Mouse (Mus musculus): ENCODE results near the gene Csdc2.
A peak's percentile ranks its signal among the peaks of the same experiment; 100 is the strongest.
"Not testable (repeated sequence)": the region's sequence is repeated elsewhere in the genome, so short reads cannot be mapped to it uniquely, and the experiment has no call there.

Gene Csdc2

DNA sequence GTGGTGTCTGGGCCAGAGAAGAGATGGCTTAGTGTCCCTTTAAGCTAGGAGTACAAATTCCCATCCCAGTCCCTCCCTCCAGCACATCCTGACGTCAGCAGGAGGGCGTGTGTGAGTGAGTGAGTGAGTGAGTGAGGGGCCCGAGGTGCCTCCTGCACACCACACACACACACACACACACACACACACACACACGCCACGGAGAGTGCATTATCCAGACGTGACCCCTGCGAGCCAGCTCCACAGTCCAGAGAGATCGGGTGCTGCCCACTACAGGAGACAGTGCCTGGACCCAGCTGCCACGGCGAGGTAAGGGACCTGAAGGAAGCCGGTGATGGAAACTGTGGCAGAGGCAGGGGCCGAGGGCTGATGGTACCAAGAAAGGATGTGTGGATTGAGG, at the start of gene Csdc2:
Gene Csdc2, plus strand, starts transcription at position 81 of the 400 bp plus-strand sequence.
- DNase-seq (ENCODE audit: low spot score) = no peak

- DNase-seq (ENCODE audit: low spot score) = no peak
Measured at GRCm38 (mm10) chr15:81886795-81887550, 49.6 kb upstream of the Csdc2 start.

GRCm38 (mm10) chr15:81889175-81889574, 47.4 kb upstream of the Csdc2 start:
- DNase-seq (ENCODE audit: low spot score) = no peak

DNA sequence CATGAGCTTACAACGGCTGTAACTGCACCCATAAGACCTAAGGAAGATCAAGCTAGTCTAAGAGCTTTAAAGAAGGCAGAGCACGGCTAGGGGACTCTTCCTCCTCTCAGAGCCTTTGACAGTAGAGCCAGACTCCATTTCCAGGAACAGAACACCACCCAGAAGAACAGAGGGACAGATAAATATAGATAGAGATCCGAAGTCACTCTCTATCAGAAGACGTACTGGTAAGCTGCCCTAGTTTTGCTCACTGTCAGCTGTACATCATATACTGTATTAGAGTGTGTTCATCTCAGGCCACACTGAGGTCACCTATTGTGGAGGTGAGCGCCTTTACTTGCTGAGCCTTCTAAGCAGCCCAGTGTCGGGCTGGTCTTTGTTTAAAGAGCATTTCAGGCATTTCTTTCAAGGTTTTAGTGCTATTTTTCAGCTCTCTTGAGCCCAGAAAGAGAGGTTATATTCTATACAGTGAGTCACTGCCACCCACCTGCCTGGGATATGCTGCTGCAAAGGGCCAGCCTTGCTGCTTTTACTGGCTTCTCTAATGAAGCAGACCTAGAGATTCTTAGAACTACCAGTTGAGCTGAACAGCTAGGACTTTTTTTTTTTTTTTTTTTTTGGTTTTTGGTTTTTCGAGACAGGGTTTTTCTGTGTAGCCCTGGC, 45.3 kb upstream of the Csdc2 start:
- DNase-seq (ENCODE audit: low spot score) = no peak

DNA sequence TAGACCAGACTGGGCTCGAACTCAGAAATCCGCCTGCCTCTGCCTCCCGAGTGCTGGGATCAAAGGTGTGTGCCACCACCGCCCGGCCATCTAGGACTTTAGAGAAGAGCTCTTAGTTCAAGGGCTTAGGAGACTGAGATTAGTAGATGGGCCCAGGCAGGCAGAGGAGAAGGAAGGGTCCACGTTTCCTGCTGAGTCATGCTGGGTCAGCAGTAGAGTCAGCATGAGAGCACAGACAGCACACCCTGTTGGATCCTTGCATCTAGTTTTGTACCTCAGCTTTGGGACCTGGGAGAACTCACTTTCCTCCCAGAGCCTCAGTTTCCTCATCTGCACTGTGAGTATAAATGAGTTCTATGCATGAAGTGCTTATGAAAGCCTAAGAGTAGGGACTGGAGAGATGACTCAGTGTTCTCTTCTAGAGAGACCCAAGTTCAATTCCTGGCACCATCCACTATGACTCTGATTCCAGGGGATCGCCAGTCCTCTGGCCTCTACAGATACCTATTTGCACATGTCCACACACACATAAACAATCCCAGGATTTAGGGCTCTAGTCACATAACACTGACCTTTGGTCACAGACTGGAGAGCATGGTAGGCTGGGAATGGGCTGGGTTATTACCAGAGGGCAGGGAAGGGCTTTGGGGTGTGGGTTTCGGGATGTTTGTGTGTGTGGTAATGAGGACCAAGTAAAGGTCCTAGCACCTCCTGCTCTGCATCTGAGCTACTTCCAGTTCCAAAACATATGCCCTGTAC, 44.6 kb upstream of the Csdc2 start:
- no peak for DNase-seq (ENCODE audit: low spot score)

- DNase-seq (ENCODE audit: low spot score) = no peak
Measured at GRCm38 (mm10) chr15:81894002-81894401, 42.6 kb upstream of the Csdc2 start.

GRCm38 (mm10) chr15:81896407-81896806, 40.2 kb upstream of the Csdc2 start:
- no peak for DNase-seq (ENCODE audit: low spot score)

GRCm38 (mm10) chr15:81897607-81898285, 38.8 kb upstream of the Csdc2 start:
- no peak for DNase-seq (ENCODE audit: low spot score)

- no peak for DNase-seq (ENCODE audit: low spot score)
Measured at GRCm38 (mm10) chr15:81898751-81899150, 37.8 kb upstream of the Csdc2 start.

- DNase-seq (ENCODE audit: low spot score) = peak; percentile 71
Measured at GRCm38 (mm10) chr15:81904939-81905338, 31.6 kb upstream of the Csdc2 start.

DNA sequence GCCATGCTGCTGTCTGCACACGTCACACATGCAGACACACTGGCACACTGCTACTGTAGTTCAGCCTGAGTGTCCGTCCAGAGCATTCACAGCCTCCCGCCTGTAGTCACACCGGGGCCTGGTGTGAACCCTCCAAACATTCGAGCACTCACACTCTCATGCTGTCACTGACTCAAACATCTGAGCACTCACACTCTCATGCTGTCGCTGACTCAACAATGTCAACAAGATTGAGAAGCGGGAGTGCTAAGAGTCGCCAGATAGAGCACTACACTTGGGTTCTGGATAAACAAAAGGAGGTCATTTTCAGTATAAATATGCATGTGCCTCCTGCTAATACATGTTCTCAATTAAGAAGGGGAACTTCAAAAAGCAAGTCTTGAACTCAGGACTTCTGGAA, 28.6 kb upstream of the Csdc2 start:
- no peak for DNase-seq (ENCODE audit: low spot score)

DNA sequence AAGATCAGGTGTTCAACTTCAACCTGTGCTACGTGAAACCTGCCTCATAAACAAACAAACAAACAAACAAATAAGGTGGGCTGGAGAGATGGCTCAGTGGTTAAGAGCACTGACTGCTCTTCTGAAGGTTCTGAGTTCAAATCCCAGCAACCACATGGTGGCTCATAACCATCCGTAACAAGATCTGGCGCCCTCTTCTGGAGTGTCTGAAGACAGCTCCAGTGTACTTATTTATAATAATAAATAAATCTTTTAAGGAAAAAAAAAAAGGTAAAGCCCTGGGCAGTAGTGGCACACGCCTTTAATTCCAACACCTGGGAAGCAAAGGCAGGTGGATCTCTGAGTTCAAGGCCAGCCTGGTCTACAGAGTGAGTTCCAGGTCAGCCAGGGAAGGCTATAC, 27.8 kb upstream of the Csdc2 start:
- not testable (repeated sequence) for DNase-seq (ENCODE audit: low spot score)

DNA sequence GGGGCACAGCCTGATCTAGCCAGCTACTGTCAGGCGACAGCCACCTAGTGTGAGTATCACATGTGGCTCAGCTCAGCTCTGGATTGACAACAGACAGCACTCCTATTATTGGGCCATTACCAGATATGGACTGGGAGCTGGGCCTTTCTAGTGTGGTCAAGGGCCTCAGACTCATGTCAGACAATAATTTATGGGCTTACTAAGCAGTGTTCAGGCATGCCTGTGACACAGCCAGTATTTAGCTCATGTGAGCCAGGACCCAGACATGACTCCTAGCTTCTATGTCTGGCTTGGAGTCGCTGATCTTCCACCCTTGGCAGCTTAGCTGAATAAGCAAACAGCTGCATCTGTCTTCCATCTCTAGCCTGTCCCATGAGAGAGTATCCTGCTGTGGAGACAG, 24.1 kb upstream of the Csdc2 start:
- DNase-seq (ENCODE audit: low spot score) = no peak

DNA sequence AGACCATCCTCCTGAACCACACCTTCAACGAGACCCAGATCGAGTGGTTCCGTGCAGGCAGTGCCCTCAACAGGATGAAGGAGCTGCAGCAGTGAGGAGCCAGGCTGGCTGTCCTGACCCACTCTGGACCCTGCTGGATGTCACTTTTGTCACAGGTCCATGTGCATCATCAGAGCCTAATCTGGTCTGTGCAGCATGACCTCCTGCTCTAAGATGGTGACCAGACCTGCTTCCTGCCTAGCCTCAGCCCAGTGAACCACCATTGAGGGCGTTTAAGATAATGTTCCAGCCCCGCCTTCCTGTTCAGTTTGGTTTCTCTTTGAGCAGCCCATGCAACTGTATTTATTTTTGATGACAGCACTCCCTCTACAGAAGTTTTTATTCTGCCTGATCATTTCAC, 21.9 kb upstream of the Csdc2 start:
- DNase-seq (ENCODE audit: low spot score) = no peak

DNA sequence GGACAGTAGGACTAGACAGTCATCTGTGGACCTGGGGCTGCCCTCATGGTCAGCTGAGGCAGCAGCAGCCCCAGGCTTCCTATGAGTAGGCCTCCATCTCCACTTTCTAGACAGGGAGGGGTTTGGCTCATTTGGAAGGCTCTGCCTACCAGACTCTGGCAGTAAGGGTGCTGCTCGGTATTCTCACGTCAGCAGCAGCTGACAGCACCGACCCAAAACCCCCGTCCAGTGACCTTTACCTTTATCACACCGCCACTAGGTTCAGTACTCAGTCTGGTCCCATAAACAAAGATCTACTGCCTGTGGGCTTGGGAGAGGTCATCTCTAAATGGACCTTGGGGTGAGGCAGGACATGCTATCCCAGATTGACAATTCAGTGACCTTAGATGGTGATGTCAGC, 20.9 kb upstream of the Csdc2 start:
- no peak for DNase-seq (ENCODE audit: low spot score)

GRCm38 (mm10) chr15:81917201-81917600, 19.4 kb upstream of the Csdc2 start:
- DNase-seq (ENCODE audit: low spot score) = no peak

DNA sequence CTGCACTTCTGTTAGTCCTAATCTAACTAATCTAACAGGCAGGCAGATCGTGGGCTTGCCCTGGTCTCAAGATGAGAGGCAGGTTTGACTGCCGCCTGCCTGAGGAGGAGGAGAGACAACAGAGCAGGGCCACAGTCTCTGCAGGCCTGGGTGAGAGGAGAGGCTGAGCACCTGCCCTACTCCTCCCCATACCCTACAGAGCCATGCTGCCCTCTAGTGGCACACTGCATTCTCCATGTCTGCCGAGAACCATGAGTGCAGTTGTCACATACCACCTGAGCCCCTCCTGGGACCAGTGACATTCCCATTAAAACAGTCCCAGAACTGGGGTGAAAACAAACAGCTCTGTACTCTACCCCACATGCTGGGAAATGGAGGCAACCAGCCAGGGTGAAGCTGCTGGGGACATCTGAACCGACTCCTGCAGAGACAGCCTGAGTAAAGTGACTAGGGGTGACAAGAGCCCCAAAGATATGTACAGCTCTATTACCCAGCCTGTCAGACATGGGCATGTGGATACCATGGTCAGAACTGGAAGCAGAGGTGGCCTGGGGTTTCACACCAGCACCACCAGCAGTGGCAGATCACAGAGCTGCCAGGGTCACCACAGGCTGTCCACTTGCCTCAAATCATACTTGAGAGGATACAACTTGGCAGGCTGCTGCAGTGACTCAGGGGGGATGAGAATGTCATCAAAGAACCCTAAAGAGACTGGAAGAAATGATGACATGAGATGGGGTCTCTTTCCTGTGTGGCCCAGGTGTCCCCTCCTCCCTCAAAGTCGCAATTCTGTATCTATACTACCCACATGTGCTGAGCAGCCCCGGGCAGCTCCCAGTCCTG, 18.7 kb upstream of the Csdc2 start:
- peak; percentile 58 for DNase-seq (ENCODE audit: low spot score)

GRCm38 (mm10) chr15:81919062-81919461, 17.5 kb upstream of the Csdc2 start:
- no peak for DNase-seq (ENCODE audit: low spot score)

DNA sequence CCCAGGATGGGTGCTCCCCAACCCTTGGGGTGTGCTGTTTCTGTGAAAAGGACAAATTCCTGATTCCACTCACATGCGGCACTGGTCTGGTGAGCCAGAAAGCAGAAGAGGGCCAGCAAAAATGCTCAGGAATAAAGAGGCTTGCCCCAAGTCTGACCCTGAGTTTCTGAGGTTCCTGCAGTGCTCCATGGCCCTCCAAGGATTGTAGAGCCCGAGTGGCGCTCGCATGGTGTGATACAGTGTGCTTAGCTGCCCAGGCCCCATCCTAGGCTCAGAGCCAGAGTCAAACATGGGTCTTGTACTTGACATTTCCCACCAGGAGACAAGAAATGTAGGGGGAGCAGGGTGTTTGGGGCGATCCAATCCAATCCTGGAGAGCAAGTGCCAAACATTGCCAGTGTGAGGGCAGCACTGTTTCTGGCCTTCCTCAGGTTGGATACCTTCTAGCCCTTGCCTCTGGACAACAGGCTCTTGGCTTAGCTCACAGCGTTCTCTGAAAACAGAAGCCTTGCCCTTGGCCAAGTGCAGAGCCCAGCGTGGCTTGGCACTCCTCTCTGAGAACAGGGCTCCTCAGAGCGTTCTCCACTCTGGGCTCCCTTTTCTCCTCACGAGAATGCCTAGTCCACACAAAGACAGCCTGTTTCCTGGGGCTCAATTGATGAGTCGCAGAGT, 15.9 kb upstream of the Csdc2 start:
- no peak for DNase-seq (ENCODE audit: low spot score)

GRCm38 (mm10) chr15:81921255-81921654, 15.3 kb upstream of the Csdc2 start:
- no peak for DNase-seq (ENCODE audit: low spot score)

GRCm38 (mm10) chr15:81924933-81925332, 11.6 kb upstream of the Csdc2 start:
- no peak for DNase-seq (ENCODE audit: low spot score)

Data from T-cell, adult 2 months (primary cell).